In the genomic region with DNA sequence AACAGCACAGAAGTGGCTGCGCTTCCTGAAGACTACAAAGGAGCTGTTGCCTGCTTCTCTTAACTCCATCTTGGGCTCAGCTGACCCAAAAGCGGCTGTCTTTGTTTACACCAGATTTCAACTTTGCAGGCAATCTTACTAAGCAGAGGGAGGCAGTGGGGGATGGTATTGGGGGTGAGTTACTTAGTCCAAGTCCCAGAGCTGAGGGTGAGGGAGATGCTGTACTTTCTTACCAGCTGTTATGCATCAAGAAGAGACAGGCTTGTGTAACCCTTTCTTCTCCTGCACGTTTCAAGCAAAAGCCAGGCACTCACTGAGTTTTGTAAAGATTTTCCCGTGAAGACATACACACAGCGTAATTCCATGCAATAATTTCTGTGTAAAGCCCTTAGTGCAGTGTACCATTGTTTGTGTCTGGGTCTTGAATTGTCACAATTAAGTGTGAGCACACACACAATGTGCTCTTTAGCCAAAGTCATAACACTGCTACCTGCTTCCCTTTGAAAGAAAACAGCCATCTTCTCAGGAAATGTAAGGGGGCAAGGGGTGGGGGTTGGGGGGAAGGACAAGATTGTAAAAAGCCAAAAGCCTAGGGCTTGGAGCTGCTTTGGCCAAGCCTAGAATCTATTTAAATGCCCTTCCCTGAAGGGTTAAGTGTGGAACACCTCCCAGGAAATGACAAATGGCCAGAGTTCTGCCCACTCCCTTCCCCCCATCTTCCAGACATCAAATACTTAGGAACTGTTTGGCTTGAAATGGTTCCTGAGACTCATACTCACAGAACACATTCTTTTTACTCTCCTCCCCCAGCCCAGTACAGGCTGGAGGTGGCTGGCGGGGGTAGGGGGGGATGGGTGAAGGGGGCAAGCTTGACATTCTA, we compare ENCODE assay signal across 8 mouse cellular contexts. TPM values are rescaled to one million over a fixed set of nuclear protein-coding genes. Genes with fewer than 3 reads are reported as not detected.
DNase-seq lines count a peak whose midpoint lies in the region; ATAC-seq and TF ChIP-seq lines count a peak whose summit lies in the region.

No protein-coding gene starts in this region.

- H3K27ac ChIP-seq in embryonic facial prominence, embryonic 10.5 days (replicated peaks) = peak overlapping the region; percentile 87
- H3K27ac ChIP-seq in heart, postnatal 0 days (ENCODE audit: low read depth) = peak overlapping the region; percentile 83
- H3K27ac ChIP-seq in neural tube, embryonic 11.5 days (ENCODE audit: low read depth, low read length) = peak overlapping the region; percentile 67

- DNase-seq in NIH3T3 (ENCODE audit: low read depth) = peak; percentile 98
- peak; percentile 78 for DNase-seq in embryonic facial prominence, embryonic 10.5 days (ENCODE audit: low spot score)
- peak; percentile 73 for DNase-seq in heart, postnatal 0 days (ENCODE audit: low spot score)
- DNase-seq in kidney, postnatal 25 days = peak; percentile 67 to 80
- DNase-seq in neural tube, embryonic 11.5 days (ENCODE audit: low spot score) = peak; percentile 44
- no peak for DNase-seq in left cerebral cortex, adult 8-10 months (ENCODE audit: low spot score in 2 of 2)
- no peak for DNase-seq in cerebellum, adult 18-20 months
- no peak for DNase-seq in left cerebral cortex, adult 11 months (ENCODE audit: low spot score)

- no peak for TF ChIP-seq EP300 in heart, postnatal 0 days (IDR thresholded peaks at IDR 0.05; ENCODE audit: low read depth)

- H3K36me3 ChIP-seq in embryonic facial prominence, embryonic 10.5 days (replicated peaks) = no peaks in the 10 kb centered on the region
- no peaks in the 10 kb centered on the region for H3K36me3 ChIP-seq in heart, postnatal 0 days (replicated peaks; ENCODE audit: control insufficient read depth, insufficient read depth, low read length)
- H3K36me3 ChIP-seq in neural tube, embryonic 11.5 days (ENCODE audit: control insufficient read depth, insufficient read depth, low read length) = no peaks in the 10 kb centered on the region

- H3K9ac ChIP-seq in heart, postnatal 0 days (replicated peaks; ENCODE audit: low read depth, low read length) = no peak overlapping the region
- H3K9ac ChIP-seq in neural tube, embryonic 11.5 days (ENCODE audit: low read length) = no peak overlapping the region

- ATAC-seq in heart, postnatal 0 days (ENCODE audit: insufficient read depth, low read depth) = peak; percentile 86
- no peak; the same call in 1 of the 2 replicates for ATAC-seq in neural tube, embryonic 11.5 days (ENCODE audit: insufficient read depth, low FRiP score, low TSS enrichment)

- peaks cover 49% of the 10 kb centered on the region for H3K4me1 ChIP-seq in embryonic facial prominence, embryonic 10.5 days
- peaks cover 10% of the 10 kb centered on the region; the same call in 1 of the 2 replicates for H3K4me1 ChIP-seq in heart, postnatal 0 days (ENCODE audit: control insufficient read depth, insufficient read depth)
- peaks cover 6% of the 10 kb centered on the region; the same call in 1 of the 2 replicates for H3K4me1 ChIP-seq in neural tube, embryonic 11.5 days (ENCODE audit: control insufficient read depth, insufficient read depth, low read length)

- H3K9me3 ChIP-seq in embryonic facial prominence, embryonic 10.5 days = no peaks in the 10 kb centered on the region
- no peaks in the 10 kb centered on the region for H3K9me3 ChIP-seq in heart, postnatal 0 days (replicated peaks; ENCODE audit: control insufficient read depth, low read length)
- no peaks in the 10 kb centered on the region for H3K9me3 ChIP-seq in neural tube, embryonic 11.5 days (ENCODE audit: control insufficient read depth, low read length)

- peak overlapping the region; percentile 29; the same call in 1 of the 2 replicates for H3K4me2 ChIP-seq in heart, postnatal 0 days (ENCODE audit: low read depth, low read length)
- peak overlapping the region; percentile 9; the same call in 1 of the 2 replicates for H3K4me2 ChIP-seq in neural tube, embryonic 11.5 days (ENCODE audit: low read depth)

- H3K27me3 ChIP-seq in embryonic facial prominence, embryonic 10.5 days (replicated peaks; ENCODE audit: low read depth, poor library complexity, severe bottlenecking) = no peaks in the 10 kb centered on the region
- no peaks in the 10 kb centered on the region for H3K27me3 ChIP-seq in heart, postnatal 0 days (ENCODE audit: control insufficient read depth, insufficient read depth, low read length)
- H3K27me3 ChIP-seq in neural tube, embryonic 11.5 days (ENCODE audit: control insufficient read depth, insufficient read depth, low read length) = no peaks in the 10 kb centered on the region

- TF ChIP-seq CTCF in heart, postnatal 0 days (IDR thresholded peaks at IDR 0.05; ENCODE audit: low read depth) = no peak

- H3K4me3 ChIP-seq in embryonic facial prominence, embryonic 10.5 days = peak overlapping the region; percentile 33
- H3K4me3 ChIP-seq in heart, postnatal 0 days (ENCODE audit: low read depth, low read length) = no peak overlapping the region
- no peak overlapping the region for H3K4me3 ChIP-seq in neural tube, embryonic 11.5 days (ENCODE audit: low read depth, low read length)

- 22% methylated on average over 6 of the region's 6 CpGs for WGBS in embryonic facial prominence, embryonic 10.5 days
- 34% methylated on average over 6 of the region's 6 CpGs for WGBS in heart, postnatal 0 days
- WGBS in neural tube, embryonic 11.5 days = 38% methylated on average over 6 of the region's 6 CpGs

RNA-seq across cellular contexts. Expression of gene Col1a2, which starts 15.0 kb away (rescaled TPM):
- polyA plus RNA-seq in embryonic facial prominence, embryonic 10.5 days (2016; fragmentation: Nextera tagmentation; extraction: Ambion mirVana) = 117 and 176 TPM in 2 replicates
- total RNA-seq in heart, postnatal 0 days (2014; rRNA removed; ENCODE audit: low replicate concordance) = 357 and 430 TPM in 2 replicates
- polyA plus RNA-seq in heart, postnatal 0 days (2015; fragmentation: Nextera tagmentation; extraction: Ambion mirVana) = 197 and 212 TPM in 2 replicates
- 150 and 167 TPM in 2 replicates for polyA plus RNA-seq in neural tube, embryonic 11.5 days (2014; fragmentation: Nextera tagmentation; extraction: Ambion mirVana)
- 10 to 100 TPM; 12.9 to 16.4 (median 16.0) TPM for total RNA-seq in left cerebral cortex, adult 8-10 months (2022)

Comparison
In these comparisons a context has a peak if more than half of its experiments do, and no peak if none do; other contexts are left out.
1. DNase-seq: peak in NIH3T3 (single experiment), embryonic facial prominence, embryonic 10.5 days (single experiment), heart, postnatal 0 days (single experiment), kidney, postnatal 25 days (2 of 2) and neural tube, embryonic 11.5 days (single experiment); none in left cerebral cortex, adult 8-10 months (0 of 2), cerebellum, adult 18-20 months (0 of 2) and left cerebral cortex, adult 11 months (single experiment).
2. Peak in every context shown above with its lines, with median percentiles within 50 percentile points of each other: H3K27ac ChIP-seq.